Mouse (Mus musculus) cerebellum, adult 18-20 months (tissue): Measurements from ENCODE around the gene Rad51b.

Source experiments
- DNase-seq, 2 experiments: peaks; one replicate each; pipeline ENCODE4 v3.0.0; 2021

Rad51b gene

DNA sequence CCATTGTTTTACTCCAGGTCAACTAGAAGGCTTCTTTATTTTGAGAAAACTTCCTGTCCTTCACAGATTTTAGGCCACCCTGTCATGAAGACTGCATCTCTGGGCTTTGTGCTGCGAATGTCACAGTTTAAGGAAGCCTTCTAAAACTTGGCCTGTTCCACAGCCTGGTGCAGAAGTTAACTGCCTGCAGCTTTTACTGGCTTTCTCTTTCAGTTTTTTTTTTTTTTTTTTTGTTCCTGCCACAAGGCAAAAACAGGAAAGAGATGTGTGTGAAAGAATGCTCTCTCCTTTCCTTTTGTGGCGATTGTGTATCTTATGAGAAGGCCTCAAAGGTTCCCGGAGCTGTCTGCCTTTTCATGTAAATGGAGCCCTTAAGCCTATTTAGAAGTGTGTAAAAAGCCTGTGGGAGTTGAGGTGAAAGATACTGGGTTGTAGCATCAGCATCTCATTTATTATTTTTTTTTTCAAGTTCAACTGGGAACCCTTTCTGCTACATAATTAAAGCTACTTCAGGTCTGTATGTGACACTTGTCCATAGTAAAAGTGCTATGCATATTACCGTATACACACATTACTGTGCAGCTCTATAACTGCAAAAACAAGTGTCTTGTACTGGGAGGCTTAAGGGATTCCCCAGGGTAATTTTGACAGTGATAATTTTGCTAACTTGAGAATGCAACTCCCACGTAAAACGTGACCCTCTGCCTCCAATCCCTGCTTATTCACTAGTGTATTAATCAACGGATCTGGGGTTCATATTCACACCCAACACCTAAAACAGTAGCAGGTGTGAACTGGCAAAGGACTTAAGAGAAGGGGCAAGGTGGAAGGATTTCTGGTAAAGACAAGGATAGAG, 328.8 kb downstream of the Rad51b start:
- DNase-seq, result no peak

DNA sequence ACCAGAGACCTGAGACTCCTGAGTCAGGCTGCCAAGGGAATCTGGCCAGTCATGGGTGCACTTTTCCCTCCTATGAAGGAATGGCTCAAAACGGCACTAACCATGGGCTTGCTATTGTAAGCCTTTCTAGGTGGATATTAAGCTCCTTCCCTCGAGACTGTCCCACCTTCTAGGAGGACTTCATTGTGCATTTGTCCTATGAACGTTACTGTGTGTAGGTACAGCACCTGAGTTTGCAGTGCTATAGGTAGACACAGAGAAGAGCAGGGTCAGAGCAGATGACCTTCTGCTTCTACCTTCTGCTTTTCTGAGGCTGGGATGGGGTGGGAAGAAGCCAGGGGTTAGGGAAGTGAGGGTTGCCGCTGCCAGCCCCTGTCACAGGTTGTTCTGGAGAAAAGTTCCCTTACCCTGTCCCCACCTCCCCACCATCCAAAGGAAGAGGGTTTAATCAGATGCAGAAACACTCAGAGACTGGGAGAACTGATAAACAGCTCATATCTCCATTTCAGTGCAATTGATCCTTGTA, 329.5 kb downstream of the Rad51b start:
- DNase-seq, result no peak

DNA sequence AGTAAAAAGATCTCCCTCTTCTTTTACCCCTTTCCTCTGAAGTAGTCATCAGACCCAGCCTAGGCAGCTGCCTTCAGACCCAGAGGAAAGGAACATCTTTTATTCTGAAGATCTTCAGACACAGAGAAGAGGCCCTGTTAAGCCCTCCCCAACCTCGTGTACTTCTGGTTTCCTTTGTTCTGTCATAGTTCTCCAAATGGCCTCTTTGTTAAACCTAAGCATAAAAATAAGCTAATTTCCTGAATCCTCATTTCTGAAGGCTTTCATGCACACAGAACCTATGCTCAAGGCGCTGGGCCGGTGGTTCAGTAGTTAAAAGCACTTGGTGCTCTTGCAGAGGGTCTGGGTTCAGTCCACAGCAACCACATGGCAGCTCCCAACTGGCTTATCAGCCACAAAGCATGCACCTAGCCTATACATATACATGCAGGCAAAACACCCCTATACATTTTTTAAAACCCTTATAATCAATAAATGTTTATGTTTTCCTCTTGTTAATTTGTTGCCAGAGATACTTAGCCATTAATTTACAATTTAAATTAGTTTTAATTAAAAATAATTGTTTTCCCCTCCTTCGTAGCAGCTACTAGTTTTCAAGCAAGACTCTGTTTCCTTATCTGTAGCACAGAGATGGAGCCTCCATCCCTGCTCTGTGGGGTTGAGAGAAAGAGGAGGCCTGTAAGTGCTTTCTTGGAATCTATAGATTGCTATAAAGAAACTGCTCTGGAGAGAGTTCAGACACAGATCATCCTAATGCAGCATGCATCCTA, 330.5 kb downstream of the Rad51b start:
- no peak for DNase-seq

DNA sequence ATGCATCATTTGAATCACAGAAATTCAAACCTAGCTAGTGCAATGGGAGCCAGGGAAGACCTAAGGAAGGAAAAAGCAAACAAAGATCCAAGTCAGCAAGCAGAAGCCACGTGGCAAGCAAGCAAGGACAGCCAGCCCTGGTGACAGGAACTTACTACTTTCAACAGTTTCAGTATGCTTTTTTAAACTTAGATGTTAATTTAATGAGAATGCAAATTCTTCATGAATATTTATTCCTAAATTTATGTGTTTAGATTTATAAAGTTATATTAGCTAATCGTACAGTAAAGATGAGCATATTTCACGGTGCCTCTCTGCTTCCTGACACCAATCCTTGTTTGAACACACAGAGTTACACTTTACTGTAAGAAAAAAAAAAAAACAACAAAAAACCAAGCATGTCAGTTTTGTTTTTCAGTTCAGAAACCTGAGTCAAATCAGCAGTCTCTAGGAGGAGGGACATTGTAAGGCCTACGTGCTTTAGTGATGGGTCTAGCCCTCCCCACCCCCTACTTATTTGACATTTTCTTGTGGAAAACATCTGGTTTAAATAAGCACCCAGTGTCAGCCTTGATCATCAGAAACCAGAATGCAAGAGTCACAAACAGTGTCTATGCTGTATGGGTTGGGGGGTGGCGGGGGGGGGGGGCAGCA, 331.2 kb downstream of the Rad51b start:
- no peak for DNase-seq

DNA sequence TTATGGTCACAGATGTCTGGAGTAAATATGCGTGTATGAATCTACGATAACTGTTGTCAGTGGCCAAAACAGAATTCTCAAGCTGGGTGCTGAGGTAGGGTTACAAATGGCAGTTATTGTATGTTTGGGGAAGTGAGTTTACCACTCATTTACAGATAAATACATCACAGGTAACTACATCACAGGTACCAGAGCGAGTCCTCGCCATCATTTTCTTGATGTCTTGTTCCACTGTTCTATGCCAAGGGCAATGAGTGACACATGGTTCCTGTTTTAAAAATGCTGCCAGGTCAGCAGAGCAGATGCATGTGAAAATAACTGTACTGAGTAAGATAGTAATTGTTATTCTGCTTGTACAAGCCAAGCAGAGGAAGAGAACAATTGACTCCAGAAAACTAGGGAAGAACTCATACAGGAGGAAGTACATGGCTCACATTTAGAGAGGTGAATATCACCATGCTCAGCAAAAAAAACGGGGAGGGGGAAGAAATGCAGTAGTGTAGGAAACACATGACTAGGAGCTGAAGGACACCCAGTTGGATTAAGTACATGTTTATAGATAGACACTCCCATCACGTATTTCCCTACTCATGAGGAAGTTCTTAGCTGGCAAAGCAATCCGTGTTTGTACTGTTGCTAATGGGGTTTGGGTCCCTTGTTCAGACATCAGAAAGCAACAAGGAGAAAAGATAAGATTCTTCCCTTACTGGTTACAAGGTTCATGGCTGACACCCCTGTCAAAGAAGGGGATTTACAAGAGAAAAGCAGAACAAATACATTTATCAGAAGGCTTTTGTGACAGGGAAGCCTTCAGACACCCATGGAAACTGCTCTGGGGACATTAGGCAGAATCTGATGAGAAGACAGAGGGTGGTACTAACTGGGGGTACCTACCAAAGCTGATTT, 333.1 kb downstream of the Rad51b start:
- DNase-seq, result no peak

DNA sequence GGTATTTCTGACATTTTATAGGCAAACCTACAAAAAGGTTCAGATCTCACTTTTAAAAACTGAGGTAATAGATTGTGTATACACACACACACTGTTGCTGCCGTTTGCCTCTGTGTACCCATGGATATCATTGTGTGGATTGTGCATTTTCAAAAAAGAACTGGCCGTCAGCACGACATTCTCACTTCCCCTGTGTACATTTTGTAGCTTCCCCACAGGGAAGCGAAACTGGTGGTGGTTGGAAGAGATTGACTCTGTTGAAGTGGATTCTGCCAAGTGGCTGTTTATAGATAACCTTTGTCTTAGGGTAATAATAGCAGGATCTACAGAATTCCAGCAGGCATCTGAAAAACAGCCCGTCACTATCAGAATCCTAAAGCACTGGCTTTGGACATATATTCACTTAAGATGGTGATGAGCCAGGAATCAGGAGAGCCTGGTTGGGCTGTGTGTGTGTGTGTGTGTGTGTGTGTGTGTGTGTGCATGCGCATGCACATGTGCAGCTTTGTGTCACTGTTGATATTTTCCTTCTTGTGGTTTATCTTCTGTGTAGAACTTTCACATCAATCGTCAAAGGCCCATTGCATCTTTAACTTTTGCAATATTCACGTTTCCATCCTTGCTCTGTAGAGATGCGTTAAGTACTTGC, 336.5 kb downstream of the Rad51b start:
- no peak for DNase-seq

DNA sequence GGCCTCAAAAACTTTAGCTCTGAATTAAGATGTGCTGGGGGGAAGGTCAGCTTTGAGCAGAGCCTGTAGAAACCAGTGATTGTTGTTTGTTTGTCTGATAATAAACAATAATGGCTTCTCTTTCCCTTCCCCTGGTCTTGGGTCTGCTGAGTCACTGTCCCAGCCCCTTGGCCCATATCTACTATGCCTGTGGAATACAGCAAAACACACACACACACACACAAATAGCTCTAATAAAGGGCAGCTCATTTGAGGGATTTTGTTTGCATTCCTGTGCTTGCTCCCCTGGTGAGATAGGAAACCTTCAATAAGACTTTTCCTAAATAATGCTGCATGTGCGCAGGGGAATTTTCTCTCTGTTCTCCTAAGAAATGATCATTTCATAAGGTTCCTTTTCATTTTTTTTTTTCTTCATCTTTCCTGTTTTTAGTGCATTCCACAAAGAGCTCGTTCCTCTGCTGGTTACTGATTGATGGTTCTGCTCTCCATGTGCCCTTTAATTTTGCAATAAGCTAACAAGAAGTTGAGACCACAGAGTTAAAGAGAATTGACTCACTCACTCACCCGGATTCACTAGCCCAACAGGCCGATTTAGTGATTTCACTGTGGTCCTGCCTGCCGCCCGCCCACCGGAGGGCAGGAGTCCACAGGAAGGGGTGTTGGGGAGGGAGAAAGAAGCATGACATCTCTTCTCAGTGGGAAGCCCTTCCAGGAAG, 344.6 kb downstream of the Rad51b start:
- DNase-seq, result peak in 1 of 2 experiments; percentile 4

DNA sequence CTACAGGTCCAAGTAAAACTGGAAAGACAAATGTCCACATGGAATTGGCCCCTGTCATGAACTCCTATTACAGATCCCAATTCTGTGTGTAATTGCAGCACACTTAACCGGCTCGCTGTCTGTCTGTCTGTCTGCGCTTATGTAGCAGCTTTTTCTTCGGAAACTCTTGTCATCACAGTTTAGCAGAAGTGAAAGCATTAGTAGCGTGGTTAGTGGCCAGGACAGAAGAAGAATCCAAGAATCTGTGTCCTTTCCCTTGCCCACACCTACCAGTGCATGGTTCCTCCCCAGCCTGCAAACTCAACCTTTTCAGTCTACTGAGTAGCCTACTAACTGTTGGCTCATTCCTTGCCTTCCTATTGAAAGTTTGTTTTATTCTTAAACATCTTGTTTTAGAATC, 345.6 kb downstream of the Rad51b start:
- no peak for DNase-seq

DNA sequence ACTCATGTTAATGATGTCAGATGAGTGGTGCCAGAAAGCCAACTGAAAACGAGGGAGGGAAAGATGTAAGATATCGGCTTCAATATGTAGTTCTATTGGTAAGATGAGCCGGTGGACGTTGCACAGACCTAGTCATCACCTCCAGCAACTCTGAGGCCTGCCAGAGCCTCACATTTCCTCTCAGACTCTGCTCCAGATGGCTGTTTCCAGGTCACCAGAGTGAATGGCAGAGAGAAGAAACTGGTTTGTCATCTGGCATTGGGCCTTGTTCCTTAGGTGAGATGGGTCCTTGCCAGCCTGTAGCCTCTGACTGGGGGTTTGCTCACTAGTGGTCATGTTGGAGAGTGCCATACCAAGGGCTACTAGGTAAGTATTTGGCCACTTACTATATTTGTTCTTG, 348.6 kb downstream of the Rad51b start:
- peak in 1 of 2 experiments; percentile 2 for DNase-seq

DNA sequence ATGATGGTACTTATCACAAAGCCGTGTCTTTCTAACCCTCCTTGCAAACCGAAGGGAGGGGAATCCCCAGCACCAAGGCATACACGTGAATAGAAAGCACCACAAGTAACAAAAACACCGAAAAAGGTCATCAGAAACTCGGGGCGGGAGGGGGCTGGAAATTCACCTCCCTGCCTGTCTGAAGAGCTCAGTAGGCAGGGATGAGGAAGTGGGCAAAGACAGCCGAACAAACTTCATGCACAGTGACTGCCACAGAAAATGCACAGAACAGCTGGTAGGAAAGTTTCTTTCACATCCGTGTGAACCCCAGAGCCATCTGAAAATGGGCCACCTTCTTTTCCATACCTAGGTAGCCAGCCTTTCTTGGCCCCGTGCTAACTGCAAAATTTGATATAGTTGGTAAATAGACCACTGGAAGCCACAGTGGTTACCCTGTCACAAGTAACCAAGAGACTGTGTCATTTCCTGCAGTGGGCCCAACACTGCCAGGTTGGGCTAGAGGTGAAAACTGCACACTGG, 349.6 kb downstream of the Rad51b start:
- DNase-seq, result no peak

DNA sequence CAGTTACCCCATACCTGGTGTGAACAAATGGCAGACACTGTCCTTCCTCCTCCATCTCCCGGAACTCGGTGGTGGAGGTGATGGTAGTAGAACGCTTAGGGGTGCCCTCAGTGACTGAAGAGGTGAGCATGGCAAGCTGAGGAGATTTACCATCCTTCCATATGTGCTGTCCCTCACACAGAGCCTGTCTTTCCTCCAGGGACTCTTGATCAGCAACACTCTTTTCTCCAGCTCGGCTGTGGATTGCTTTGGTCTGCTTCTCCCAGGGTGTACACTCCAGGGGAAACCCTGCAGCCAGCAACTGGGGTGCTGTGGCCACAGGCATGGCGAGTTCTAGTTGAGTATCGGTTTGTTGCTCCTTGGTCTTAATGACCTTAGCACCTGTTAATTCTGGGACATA, 350.3 kb downstream of the Rad51b start:
- no peak for DNase-seq

DNA sequence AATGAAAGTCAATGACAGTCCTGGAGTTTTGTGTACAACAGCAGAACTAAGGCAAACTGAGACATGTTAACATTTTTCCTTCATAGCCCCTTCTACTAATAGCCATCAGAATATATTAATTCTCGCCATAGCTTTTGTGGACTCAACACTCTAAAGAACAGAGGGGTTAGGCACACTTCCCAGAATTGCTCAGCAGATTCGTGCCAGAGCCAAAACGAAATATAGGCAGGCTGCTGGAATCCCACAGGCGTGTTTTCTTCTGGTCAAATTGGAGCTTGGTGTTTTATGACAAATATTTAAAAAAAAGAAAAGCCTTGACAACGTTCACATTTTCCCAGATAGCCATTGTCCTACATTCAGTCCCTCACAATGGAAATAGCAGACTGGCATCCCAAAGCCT, 350.9 kb downstream of the Rad51b start:
- DNase-seq, result no peak

DNA sequence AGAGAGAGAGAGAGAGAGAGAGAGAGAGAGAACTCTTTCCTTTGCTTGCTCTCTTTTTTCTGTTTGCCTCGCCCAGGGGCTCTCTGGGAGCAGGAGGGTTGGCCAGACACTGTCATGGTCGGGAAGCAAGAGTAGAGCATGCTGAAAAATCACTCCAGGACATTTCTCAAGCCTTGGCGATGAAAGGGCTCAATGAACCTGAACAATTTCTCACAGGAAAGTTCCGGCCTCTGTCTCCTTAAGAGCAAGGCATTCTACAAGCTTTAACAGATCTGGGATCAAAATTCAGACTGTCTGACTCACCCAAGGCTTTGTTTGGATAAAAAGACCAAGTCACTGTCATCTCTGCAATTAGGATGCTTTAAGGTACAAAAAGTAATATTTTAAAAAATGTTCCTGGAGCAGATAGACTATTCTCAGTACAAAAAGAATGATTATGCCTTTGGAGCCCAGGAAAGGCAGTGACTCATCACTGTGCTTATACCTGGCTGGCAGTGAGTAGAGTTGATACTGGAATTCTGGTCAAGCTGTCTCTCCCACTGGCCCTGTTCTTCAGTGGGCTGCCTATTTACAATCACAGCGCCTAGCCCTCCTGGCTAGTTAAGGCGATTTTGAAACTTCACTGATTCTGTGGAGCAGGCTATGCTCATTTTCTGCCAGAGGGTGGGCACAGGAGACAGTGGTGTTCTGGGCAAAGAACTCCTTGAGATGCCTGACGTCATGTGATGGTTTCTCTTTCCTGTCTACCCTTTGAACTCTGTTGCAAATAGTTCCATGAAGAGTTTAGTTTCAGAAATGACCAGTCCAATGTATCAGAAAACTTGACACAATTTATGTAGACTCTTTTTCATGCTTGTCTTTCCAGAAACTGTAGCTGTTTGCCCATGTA, 352.0 kb downstream of the Rad51b start:
- DNase-seq, result no peak

DNA sequence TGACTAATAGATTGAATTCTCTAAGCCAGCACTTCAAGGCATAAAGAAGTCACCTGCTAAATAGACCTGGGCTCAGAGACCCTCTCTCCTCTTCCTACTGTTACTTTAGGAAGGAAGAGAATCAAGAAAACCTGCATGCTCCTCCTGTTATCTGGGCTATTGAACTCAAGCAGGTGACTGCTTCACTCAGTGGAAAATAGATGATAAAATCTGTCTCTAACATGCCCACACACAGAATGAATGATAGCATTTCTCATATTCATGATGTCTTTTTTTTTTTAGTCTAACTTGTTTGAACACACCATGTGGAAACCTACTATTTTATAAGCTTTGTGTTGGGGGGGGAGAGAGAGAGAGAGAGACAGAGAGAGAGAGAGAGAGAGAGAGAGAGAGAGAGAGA, 352.7 kb downstream of the Rad51b start:
- DNase-seq, result no peak

DNA sequence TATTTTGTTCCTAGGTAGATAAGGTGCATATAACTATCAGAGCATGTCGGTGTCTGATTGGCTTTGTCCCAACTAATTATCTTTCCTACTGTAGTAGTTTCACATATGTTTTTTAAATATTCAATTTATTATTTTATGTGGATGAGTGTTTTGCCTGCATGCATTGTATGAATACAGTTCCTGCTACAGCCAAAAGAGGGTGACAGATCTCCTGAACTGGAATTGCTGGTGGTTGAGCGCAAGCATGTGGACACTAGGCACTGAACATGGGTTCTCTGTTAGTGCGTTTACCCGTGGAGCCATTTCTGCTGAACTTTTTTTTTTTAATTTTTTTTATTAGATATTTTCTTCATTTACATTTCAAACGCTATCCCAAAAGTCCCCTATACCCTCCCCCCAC, 358.1 kb downstream of the Rad51b start:
- no peak for DNase-seq

DNA sequence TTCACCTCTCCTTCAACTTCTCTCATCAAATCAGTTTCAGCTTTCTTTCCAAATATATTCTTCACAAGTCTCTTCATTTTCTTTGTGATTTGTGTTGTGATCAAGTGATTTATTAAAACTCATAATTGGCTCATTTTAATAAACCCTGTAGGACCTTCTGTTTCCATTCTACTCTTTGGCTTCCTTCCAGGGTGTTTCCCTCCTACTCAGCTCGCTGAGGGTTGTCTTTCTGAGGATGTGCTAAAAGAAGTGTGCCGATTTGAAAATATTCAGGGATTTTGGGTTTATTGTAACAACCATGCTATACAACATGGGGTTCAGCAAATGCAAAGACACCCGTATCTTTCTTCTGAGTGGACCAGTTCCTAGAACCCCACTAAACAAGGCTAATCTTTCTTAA, 361.8 kb downstream of the Rad51b start:
- no peak for DNase-seq

DNA sequence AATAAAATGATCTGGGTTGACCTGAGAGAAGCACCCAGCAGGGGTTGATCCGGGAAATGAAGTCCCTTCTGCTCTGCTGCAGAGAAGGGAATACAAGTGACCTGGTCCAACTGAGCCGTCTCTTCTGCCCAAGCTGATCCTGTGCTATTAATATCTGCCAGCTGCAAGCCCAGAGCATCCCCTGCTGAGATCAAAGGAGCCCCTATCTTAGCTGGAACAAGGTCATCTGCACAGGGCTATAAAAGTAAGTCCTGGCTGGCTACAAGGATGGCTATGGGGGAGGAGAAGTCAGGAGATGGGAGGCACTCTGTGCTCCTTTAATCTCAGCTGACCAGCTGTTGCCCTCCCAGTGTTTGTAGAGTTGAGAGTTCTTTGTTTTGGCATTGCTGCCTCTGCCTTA, 364.2 kb downstream of the Rad51b start:
- DNase-seq, result no peak

DNA sequence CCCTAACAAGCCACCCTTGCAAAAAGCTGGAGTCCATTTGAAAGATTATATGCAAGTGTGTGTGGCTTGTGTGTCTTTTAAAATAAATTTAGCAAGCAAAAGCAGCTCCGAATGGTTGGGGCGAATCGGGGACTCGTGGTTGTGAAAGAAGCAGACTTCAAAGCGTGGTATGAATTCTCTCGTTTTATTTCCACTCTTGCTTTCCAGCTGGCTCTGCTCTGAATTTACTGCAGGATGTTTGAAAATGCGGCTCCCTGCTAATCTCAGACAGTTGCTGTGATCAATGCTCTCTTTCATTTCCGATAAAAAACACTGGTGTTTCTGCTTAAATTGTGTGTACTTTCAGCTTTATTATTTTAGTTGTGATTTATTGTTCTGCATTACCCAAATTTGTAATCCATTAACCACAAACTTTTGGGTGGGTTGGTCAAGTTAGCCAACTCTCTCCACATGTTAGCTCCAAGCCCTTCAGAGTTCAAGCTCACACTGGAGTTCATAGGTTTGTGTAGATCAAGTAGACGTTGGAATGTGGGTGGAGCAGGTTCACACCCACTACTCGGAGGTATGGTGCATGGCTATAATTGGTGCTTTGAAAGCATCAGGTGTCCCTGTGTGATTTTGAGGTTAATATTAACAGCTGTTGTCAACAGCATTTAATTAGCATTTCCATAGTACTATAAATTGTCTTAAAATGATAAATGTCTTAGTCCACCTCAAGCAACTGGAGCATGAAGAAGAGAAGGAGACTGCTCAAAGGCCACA, 366.2 kb downstream of the Rad51b start:
- DNase-seq, result no peak
